Mouse (Mus musculus) ES-E14 (cell line): ENCODE data around the gene Dck. TPM values are rescaled to one million over a fixed set of nuclear protein-coding genes. Genes with fewer than 3 reads are reported as not detected.

Experiments used
- DNase-seq: peaks from one replicate; pipeline ENCODE4 v3.0.0-alpha.2; 2013; ENCODE audit warnings: low read depth, low spot score
- H3K27ac ChIP-seq: 2 replicates; pipeline ENCODE4 v1.5.1; 2012; ENCODE audit warnings: low read depth, mild to moderate bottlenecking, low read length, moderate library complexity, mixed read lengths; ENCODE audit not compliant: poor library complexity, insufficient read depth, severe bottlenecking
- H3K36me3 ChIP-seq: 2 replicates; pipeline ENCODE4 v1.6.1; 2012; ENCODE audit warnings: mild to moderate bottlenecking, low read length, moderate library complexity, mixed read lengths; ENCODE audit not compliant: control insufficient read depth, poor library complexity, insufficient read depth, severe bottlenecking
- H3K4me1 ChIP-seq, 2 experiments: fragments of 150-350 bp in 1 of 2; sonication (generic) in 1 of 2; 2 replicates each; pipeline ENCODE4 v1.6.1; 2012; ENCODE audit warnings: low read length in 2 of 2, mild to moderate bottlenecking in 1 of 2, mixed read lengths in 1 of 2; ENCODE audit not compliant: control insufficient read depth in 2 of 2, insufficient read depth in 2 of 2, poor library complexity in 1 of 2
- H3K4me3 ChIP-seq, 2 experiments: fragments of 150-350 bp in 1 of 2; sonication (generic) in 1 of 2; 2 replicates each; pipeline ENCODE4 v1.5.1; 2012; ENCODE audit warnings: low read length in 2 of 2, low read depth in 1 of 2, mild to moderate bottlenecking in 1 of 2, mixed read lengths in 1 of 2; ENCODE audit not compliant: insufficient read depth in 1 of 2, poor library complexity in 1 of 2, severe bottlenecking in 1 of 2
- H3K9ac ChIP-seq: 2 replicates; pipeline ENCODE4 v1.6.1; 2012; ENCODE audit warnings: low read depth, mild to moderate bottlenecking, low read length, mixed read lengths; ENCODE audit not compliant: poor library complexity, insufficient read depth, severe bottlenecking
- H3K9me3 ChIP-seq: fragments of 150-350 bp; sonication (generic); 2 replicates; pipeline ENCODE4 v1.6.1; 2012; ENCODE audit warnings: low read depth, mild to moderate bottlenecking, low read length; ENCODE audit not compliant: control insufficient read depth, insufficient read depth
- CHD2 ChIP-seq: IDR thresholded peaks from 2 replicates; pipeline ENCODE4 v1.6.1; 2014; ENCODE audit warnings: mild to moderate bottlenecking, low read depth, low read length, inconsistent platforms
- HCFC1 ChIP-seq: IDR thresholded peaks from 2 replicates; pipeline ENCODE4 v1.6.1; 2012; ENCODE audit warnings: low read length, inconsistent platforms, borderline replicate concordance; ENCODE audit not compliant: insufficient read depth
- MAFK ChIP-seq: IDR thresholded peaks from 2 replicates; pipeline ENCODE4 v1.6.1; 2014; ENCODE audit warnings: mild to moderate bottlenecking, low read depth, low read length, inconsistent platforms; ENCODE audit not compliant: insufficient read depth
- ZC3H11A ChIP-seq: IDR thresholded peaks from 2 replicates; pipeline ENCODE4 v1.6.1; 2012; ENCODE audit warnings: low read depth, mild to moderate bottlenecking, inconsistent platforms, low read length, borderline replicate concordance
- ZNF384 ChIP-seq: IDR thresholded peaks from 2 replicates; pipeline ENCODE4 v1.6.1; 2012; ENCODE audit warnings: low read depth, low read length, inconsistent platforms
- in situ Hi-C, 2 experiments: fragments of 600-800 bp; cut with MboI; formaldehyde crosslinking; loops; one replicate each; pipeline ENCODE4 v1.15.1; 2025; ENCODE audit warnings: low sequenced_read_pairs in 2 of 2, inconsistent platforms in 1 of 2; ENCODE audit not compliant: unreplicated experiment in 2 of 2
- total RNA-seq: library from RNA; depleted of rRNA; stranded (reverse); fragments of 300-350 nt; gene quantifications from 2 replicates; pipeline ENCODE4 v1.2.3, GENCODE M21; 2012

Gene Dck
- total RNA-seq, 1 experiment = 18.2 TPM

DNA sequence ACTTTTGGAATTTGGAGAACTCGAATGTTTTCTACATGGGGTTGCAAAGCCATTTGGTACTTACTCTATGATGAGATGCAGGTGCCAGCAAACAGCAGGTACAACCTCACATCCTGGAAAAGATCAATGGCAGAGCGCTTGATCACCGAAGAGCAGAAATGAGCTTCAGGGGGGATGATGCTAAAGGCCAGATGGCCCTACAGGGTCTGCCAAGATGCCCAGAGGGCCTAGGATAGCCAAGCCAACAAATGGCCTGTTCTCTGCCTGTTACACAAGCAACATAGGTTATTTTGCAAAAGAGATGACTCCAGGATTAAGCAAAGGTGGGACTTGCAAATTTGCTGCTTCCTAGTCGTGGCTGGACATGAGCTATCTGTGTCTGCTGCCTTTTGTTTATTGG lies 49.8 kb downstream of the Dck start:
- no peaks in the 10 kb centered on the region for H3K4me1 ChIP-seq
- no peaks in the 10 kb centered on the region for H3K9me3 ChIP-seq
- in situ Hi-C loops = no loop called here
- no peaks in the 10 kb centered on the region for H3K36me3 ChIP-seq
- no peak for DNase-seq
- TF ChIP-seq ZNF384 = no peak
- TF ChIP-seq HCFC1 = no peak
- no peak for TF ChIP-seq MAFK
- no peak for TF ChIP-seq CHD2
- no peak for TF ChIP-seq ZC3H11A
- no peak overlapping the region for H3K27ac ChIP-seq
- H3K4me3 ChIP-seq = no peak overlapping the region
- H3K9ac ChIP-seq = no peak overlapping the region

DNA sequence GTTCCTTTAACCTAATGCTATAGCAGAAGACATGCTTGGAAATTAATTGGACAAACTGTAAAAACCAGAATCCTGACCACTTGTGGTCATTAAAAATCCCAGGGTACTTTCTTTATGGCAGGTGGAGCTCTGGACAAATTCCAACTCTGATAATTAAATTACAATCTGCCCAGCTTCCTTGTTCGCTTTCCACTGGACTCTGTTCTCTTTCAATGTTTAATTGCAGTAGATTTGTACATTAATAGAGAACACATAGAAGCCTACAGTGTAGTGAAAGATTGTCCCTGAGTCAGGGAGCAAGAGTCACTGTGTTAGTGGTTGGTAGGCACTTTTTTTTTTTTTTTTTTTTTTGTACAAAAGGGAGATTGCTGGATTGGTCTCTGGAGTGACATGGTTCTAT lies 56.7 kb downstream of the Dck start:
- Histone ChIP-seq H3K4me3 (no peak overlapping the region), H3K9me3 (no peaks in the 10 kb centered on the region), H3K36me3 (no peaks in the 10 kb centered on the region), H3K9ac (no peak overlapping the region), H3K27ac (no peak overlapping the region), H3K4me1 (no peaks in the 10 kb centered on the region)
- TF ChIP-seq ZNF384 (peak; percentile 58; the same call in 1 of the 2 replicates), ZC3H11A (no peak)
- in situ Hi-C loops = no loop called here
- DNase-seq = no peak

DNA sequence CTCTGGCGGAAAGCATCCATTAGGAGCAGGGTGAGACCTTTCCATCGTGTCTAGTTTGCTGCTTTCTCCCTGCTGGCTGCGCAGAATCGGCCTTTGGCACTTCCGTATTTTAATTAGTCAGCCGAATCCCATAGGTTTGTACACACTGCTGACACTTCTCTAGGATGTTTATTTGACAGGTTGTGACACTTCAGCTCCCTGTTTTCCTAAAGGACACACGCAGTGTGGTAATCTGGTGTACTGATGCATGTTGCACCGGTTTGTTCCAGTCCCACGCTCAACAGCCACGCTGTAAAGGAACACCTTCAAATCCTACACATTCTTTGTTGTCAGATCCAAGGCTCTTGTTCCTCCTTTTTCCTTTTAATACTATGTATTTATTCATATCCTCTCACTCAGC lies 60.0 kb downstream of the Dck start:
- no peak overlapping the region for H3K27ac ChIP-seq
- DNase-seq = no peak
- no peak overlapping the region for H3K9ac ChIP-seq
- no peak for TF ChIP-seq ZC3H11A
- no peak for TF ChIP-seq CHD2
- no peaks in the 10 kb centered on the region for H3K36me3 ChIP-seq
- no peaks in the 10 kb centered on the region for H3K4me1 ChIP-seq
- no peaks in the 10 kb centered on the region for H3K9me3 ChIP-seq
- no peak overlapping the region for H3K4me3 ChIP-seq
- in situ Hi-C loops = no loop called here

DNA sequence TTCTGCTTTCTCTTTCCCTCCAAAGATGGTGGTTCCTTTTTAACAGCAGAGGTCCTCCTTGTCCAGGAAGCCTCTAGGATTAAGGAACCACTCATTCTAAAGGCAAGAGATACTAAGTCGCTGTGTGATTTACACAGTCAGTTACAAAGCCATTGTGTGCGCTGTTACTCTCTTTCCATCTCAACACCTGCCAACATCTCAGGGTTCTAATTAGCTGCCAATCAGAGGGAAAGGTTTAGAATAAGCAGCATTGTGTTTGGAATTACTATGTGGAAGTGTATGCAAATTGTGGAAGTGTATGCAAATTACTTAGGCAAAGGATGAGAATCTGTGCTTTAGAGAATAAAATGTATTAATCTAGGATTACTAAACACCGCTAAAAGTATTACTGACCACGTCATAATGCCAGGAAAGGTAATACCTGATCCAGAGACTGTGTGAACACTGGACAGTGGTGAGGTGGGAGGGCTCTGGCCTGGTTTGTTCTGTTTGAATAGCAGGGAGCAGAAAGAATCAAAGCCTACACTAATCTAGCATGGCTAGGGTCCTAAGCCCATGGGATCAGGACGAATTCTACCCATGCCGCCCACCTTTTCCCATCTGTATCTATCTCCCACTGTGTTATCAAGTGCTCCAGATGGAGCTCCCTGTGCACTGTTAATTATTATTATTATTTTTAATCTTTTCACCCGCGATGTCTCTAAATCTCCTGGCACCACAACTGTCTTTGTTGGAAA lies 65.2 kb downstream of the Dck start:
- Histone ChIP-seq H3K4me1 (no peaks in the 10 kb centered on the region), H3K4me3 (no peak overlapping the region), H3K36me3 (no peaks in the 10 kb centered on the region), H3K27ac (no peak overlapping the region), H3K9me3 (no peaks in the 10 kb centered on the region), H3K9ac (no peak overlapping the region)
- TF ChIP-seq HCFC1 = no peak
- no peak for TF ChIP-seq ZNF384
- in situ Hi-C loops = no loop called here
- DNase-seq = no peak

DNA sequence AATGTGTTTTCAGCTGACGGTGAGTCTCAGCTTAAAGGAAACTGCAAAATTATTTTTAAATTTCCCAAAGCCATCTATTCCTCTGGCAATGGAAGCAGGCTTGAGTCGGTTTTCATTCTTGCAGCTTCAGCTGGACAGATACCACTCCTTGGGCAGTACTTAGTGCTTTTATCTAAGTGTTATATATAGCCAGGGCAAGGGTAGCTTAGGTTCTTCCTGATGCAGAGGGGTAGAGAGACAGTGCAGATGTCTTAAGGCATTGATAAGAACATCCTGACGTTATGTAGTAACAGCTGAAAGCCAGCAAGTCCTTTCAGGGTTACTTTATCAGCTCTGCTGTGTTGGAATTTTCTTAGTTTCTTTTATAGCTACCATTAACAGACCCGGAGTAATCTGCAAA lies 66.1 kb downstream of the Dck start:
- no peak overlapping the region for H3K9ac ChIP-seq
- no peak overlapping the region for H3K27ac ChIP-seq
- no peak overlapping the region for H3K4me3 ChIP-seq
- TF ChIP-seq CHD2 (no peak), HCFC1 (no peak), ZC3H11A (no peak), MAFK (no peak), ZNF384 (no peak)
- no peak for DNase-seq
- no peaks in the 10 kb centered on the region for H3K4me1 ChIP-seq
- no peaks in the 10 kb centered on the region for H3K9me3 ChIP-seq
- no peaks in the 10 kb centered on the region for H3K36me3 ChIP-seq
- in situ Hi-C loops = no loop called here
